Mouse (Mus musculus) heart, embryonic 16.5 days (tissue): Measurements from ENCODE around the gene Tmem41b. TPM values are rescaled to one million over a fixed set of nuclear protein-coding genes. Genes with fewer than 3 reads are reported as not detected.
A peak's percentile ranks its signal among the peaks of the same experiment; 100 is the strongest.
"Not testable (repeated sequence)": the region's sequence is repeated elsewhere in the genome, so short reads cannot be mapped to it uniquely, and the experiment has no call there.

Source experiments
- ATAC-seq: fragments of 200-750 bp; cut with Nextera tagmentation; replicated peaks from 2 replicates; pipeline ENCODE4 v1.8.0; 2017; ENCODE audit warnings: moderate number of reproducible peaks; ENCODE audit not compliant: insufficient read depth, low FRiP score; ENCODE audit errors: extremely low read depth
- H3K27ac ChIP-seq: fragments of 300-500 bp; sonication (generic); 2 replicates; pipeline ENCODE4 v1.5.1; 2014; ENCODE audit warnings: mild to moderate bottlenecking, low read length, control low read depth, moderate library complexity
- H3K27me3 ChIP-seq: fragments of 300-500 bp; sonication (generic); 2 replicates; pipeline ENCODE4 v1.6.1; 2014; ENCODE audit warnings: low read length, mixed read lengths; ENCODE audit not compliant: control insufficient read depth, insufficient read depth
- H3K36me3 ChIP-seq: fragments of 300-500 bp; sonication (generic); 2 replicates; pipeline ENCODE4 v1.6.1; 2014; ENCODE audit not compliant: control insufficient read depth, insufficient read depth
- H3K4me1 ChIP-seq: fragments of 300-500 bp; sonication (generic); 2 replicates; pipeline ENCODE4 v1.6.1; 2014; ENCODE audit warnings: low read length, mixed read lengths; ENCODE audit not compliant: control insufficient read depth, insufficient read depth
- H3K4me2 ChIP-seq: fragments of 300-500 bp; sonication (generic); 2 replicates; pipeline ENCODE4 v1.6.1; 2014; ENCODE audit warnings: low read depth, mild to moderate bottlenecking, control low read depth, low read length
- H3K4me3 ChIP-seq: fragments of 300-500 bp; sonication (generic); 2 replicates; pipeline ENCODE4 v1.5.1; 2014; ENCODE audit warnings: mild to moderate bottlenecking, control low read depth, low read length
- H3K9ac ChIP-seq: fragments of 300-500 bp; sonication (generic); 2 replicates; pipeline ENCODE4 v1.6.1; 2014; ENCODE audit warnings: low read length, control low read depth
- H3K9me3 ChIP-seq: fragments of 300-500 bp; sonication (generic); replicated peaks from 2 replicates; pipeline ENCODE4 v1.6.1; 2016; ENCODE audit warnings: low read length; ENCODE audit not compliant: control insufficient read depth
- WGBS: fragments of 180-500 bp; shearing (Covaris S2); extraction: QIAGEN DNeasy Blood & Tissue Kit; methylation state at CpG from one replicate; pipeline ENCODE4 v1.1.7; 2014; 5-methylcytosine and 5-hydroxymethylcytosine counted together
- polyA plus RNA-seq: library from polyadenylated mRNA; unstranded; fragments of >200 nt; fragmentation: Nextera tagmentation; extraction: Ambion mirVana; gene quantifications from 2 replicates; pipeline ENCODE4 v1.2.1, GENCODE M21; 2015

Tmem41b gene
- polyA plus RNA-seq, 1 experiment from 2014 or later = 50.6 TPM

- Histone ChIP-seq H3K9me3 (no peaks in the 10 kb centered on the region), H3K4me1 (peaks cover 8% of the 10 kb centered on the region; the same call in 1 of the 2 replicates), H3K9ac (peak overlapping the region; percentile 81), H3K27ac (peak overlapping the region; percentile 92), H3K4me3 (peak overlapping the region; percentile 76), H3K27me3 (no peaks in the 10 kb centered on the region), H3K4me2 (peak overlapping the region; percentile 89), H3K36me3 (peaks cover 8% of the 10 kb centered on the region; the same call in 1 of the 2 replicates)
- ATAC-seq = peak; percentile 97
- WGBS = under 1% methylated on average over 43 of the region's 43 CpGs
Measured at GRCm38 (mm10) chr7:109986133-109986669, 528 bp downstream of the Tmem41b start.

- H3K9me3 ChIP-seq = no peaks in the 10 kb centered on the region
- peak overlapping the region; percentile 81 for H3K9ac ChIP-seq
- under 1% methylated on average over 27 of the region's 27 CpGs for WGBS
- peak overlapping the region; percentile 92 for H3K27ac ChIP-seq
- H3K27me3 ChIP-seq = no peaks in the 10 kb centered on the region
- H3K4me1 ChIP-seq = peaks cover 8% of the 10 kb centered on the region; the same call in 1 of the 2 replicates
- peaks cover 8% of the 10 kb centered on the region; the same call in 1 of the 2 replicates for H3K36me3 ChIP-seq
- peak overlapping the region; percentile 69 for H3K4me2 ChIP-seq
- peak; percentile 45; the same call in 1 of the 2 replicates for ATAC-seq
- peak overlapping the region; percentile 76 for H3K4me3 ChIP-seq
Measured at GRCm38 (mm10) chr7:109985661-109986132, 1.0 kb downstream of the Tmem41b start.

GRCm38 (mm10) chr7:109984608-109985007, 2.1 kb downstream of the Tmem41b start:
- H3K9ac ChIP-seq, H3K4me1 ChIP-seq, ATAC-seq, H3K27ac ChIP-seq, H3K27me3 ChIP-seq, H3K9me3 ChIP-seq, H3K4me3 ChIP-seq: not testable (repeated sequence)
- Histone ChIP-seq H3K36me3 (peaks cover 12% of the 10 kb centered on the region), H3K4me2 (peak overlapping the region; percentile 69; the same call in 1 of the 2 replicates)
- 79% methylated on average over 5 of the region's 5 CpGs for WGBS

DNA sequence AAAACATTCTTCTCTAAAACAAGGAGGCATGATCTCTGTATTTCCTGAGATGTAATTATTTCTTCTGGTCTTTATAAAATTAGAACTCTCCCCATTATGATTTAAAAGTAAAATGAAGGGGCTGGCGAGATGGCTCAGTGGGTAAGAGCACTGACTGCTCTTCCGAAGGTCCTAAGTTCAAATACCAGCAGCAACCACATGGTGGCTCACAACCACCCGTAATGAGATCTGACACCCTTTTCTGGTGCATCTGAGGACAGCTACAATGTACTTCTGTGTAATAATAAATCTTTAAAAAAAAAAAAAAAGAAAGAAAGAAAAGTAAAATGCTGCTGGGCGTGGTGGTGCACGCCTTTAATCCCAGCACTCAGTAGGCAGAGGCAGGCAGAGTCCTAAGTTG, 9.6 kb downstream of the Tmem41b start:
- H3K4me1 ChIP-seq, H3K9me3 ChIP-seq, H3K27ac ChIP-seq, ATAC-seq, H3K4me2 ChIP-seq, H3K27me3 ChIP-seq, H3K4me3 ChIP-seq, H3K9ac ChIP-seq: not testable (repeated sequence)
- WGBS = 69% methylated on average over 5 of the region's 5 CpGs
- H3K36me3 ChIP-seq = peaks cover 30% of the 10 kb centered on the region

- Histone ChIP-seq H3K27ac (no peak overlapping the region), H3K4me1 (no peaks in the 10 kb centered on the region), H3K4me2 (no peak overlapping the region), H3K36me3 (peaks cover 25% of the 10 kb centered on the region), H3K9ac (no peak overlapping the region), H3K27me3 (no peaks in the 10 kb centered on the region), H3K9me3 (no peaks in the 10 kb centered on the region), H3K4me3 (no peak overlapping the region)
- WGBS = 85% methylated on average over 6 of the region's 6 CpGs
- ATAC-seq = no peak
Measured at GRCm38 (mm10) chr7:109975966-109976715, 10.6 kb downstream of the Tmem41b start.

DNA sequence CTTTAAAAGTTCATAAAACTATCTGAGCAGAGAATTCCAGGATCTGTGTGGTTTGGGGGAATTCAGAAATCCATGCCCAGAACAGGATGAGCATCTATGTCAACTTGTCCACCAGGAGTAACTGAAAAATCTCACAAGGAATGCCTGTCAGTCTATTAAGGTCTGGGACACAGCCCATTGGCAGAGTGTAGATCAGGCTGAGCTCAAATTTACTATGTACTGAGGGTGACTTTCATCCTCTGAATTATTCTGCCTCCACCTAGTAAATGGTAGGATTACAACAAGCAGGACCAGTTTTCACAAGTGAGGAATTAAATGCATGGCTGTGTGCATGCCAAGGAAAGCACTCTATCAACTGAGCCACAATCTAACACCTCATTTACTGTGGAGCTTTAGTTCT, 17.2 kb downstream of the Tmem41b start:
- no peak overlapping the region for H3K9ac ChIP-seq
- no peak overlapping the region for H3K4me2 ChIP-seq
- no peak overlapping the region for H3K4me3 ChIP-seq
- no peak for ATAC-seq
- peak overlapping the region; percentile 33; the same call in 1 of the 2 replicates for H3K27ac ChIP-seq
- H3K9me3 ChIP-seq = no peaks in the 10 kb centered on the region
- H3K27me3 ChIP-seq = no peaks in the 10 kb centered on the region
- peaks cover 14% of the 10 kb centered on the region for H3K4me1 ChIP-seq
- H3K36me3 ChIP-seq = peaks cover 6% of the 10 kb centered on the region; the same call in 1 of the 2 replicates

DNA sequence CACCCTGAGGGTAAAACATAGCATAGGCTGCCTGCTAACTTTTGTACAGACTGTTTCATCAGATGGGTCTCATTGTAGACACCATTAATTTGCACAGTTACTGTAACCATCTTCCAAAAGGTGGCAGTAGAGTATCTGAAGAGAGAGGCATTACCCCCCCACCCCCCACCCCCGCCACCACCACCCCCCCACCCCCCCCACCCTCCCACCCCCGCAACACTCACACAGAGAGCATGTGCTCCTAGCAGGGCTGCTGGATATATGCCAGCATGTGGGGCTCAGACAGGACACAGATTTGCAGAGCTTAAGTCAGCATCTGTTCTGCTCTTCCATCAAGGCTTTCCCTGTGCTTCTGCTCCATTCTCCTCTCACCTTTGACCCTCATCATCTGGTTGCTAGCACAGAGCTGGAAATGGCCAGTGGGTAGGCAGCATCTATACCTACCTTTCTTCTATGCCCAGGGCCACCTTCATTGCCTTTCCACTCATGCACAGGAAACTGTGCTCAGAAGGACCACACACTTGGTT, 17.7 kb downstream of the Tmem41b start:
- Histone ChIP-seq H3K9me3 (no peaks in the 10 kb centered on the region), H3K27me3 (no peaks in the 10 kb centered on the region), H3K4me1 (peaks cover 14% of the 10 kb centered on the region), H3K4me2 (no peak overlapping the region), H3K9ac (no peak overlapping the region), H3K36me3 (peaks cover 6% of the 10 kb centered on the region; the same call in 1 of the 2 replicates), H3K27ac (peak overlapping the region; percentile 69), H3K4me3 (no peak overlapping the region)
- 7% methylated on average over 2 of the region's 2 CpGs for WGBS
- peak; percentile 50; the same call in 1 of the 2 replicates for ATAC-seq

DNA sequence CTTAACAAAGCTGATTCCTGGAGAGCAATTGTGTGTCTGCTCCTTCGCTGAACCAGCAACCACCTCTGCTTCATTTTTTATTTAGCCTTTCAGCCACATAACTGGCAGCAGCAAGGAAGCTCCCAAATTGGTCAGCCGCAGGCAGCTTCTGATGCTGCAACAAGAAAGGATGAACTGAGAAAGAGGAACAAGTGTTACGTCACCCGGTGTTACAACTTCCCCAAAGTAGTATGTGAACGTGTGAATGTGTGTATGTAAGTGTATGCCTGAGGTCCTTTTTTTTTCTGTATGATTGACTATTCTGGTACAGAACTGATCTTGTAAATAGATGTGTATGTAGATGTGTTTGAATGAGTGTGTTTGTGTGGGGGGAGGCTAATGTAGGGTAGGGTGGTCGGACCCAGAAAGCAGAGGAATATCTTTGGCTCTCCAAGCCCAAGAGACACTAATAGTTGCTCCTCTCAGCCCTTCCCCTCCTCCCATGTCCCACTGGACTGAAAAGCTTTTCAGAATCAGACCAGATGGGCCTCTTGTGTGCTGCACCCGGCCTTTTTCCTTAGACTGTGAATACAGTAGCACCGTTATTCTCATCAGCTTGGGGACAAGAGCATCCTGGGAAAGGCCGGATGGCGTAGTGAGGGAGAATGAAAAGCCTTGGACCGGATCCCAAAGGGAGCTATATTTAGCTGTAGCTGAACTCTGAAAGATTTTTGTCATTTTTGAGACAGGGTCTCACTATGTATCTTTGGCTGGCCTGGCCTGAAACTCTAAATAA, 18.7 kb downstream of the Tmem41b start:
- H3K27ac ChIP-seq = peak overlapping the region; percentile 69
- peak overlapping the region; percentile 49; the same call in 1 of the 2 replicates for H3K9ac ChIP-seq
- H3K27me3 ChIP-seq = no peaks in the 10 kb centered on the region
- H3K4me3 ChIP-seq = no peak overlapping the region
- H3K36me3 ChIP-seq = peaks cover 6% of the 10 kb centered on the region; the same call in 1 of the 2 replicates
- H3K4me1 ChIP-seq = peaks cover 14% of the 10 kb centered on the region
- WGBS = 52% methylated on average over 11 of the region's 11 CpGs
- ATAC-seq = 0 out of 2 replicates have a peak, but pooled peaks have one; percentile 28
- H3K9me3 ChIP-seq = peaks cover 4% of the 10 kb centered on the region; the same call in 1 of the 2 replicates
- H3K4me2 ChIP-seq = peak overlapping the region; percentile 0; the same call in 1 of the 2 replicates
